Mouse (Mus musculus): ENCODE results near the gene Ankrd2. TPM values are rescaled to one million over a fixed set of nuclear protein-coding genes. Genes with fewer than 3 reads are reported as not detected.

Gene Ankrd2
- total RNA-seq (2023): not detected in 4 replicates

DNA sequence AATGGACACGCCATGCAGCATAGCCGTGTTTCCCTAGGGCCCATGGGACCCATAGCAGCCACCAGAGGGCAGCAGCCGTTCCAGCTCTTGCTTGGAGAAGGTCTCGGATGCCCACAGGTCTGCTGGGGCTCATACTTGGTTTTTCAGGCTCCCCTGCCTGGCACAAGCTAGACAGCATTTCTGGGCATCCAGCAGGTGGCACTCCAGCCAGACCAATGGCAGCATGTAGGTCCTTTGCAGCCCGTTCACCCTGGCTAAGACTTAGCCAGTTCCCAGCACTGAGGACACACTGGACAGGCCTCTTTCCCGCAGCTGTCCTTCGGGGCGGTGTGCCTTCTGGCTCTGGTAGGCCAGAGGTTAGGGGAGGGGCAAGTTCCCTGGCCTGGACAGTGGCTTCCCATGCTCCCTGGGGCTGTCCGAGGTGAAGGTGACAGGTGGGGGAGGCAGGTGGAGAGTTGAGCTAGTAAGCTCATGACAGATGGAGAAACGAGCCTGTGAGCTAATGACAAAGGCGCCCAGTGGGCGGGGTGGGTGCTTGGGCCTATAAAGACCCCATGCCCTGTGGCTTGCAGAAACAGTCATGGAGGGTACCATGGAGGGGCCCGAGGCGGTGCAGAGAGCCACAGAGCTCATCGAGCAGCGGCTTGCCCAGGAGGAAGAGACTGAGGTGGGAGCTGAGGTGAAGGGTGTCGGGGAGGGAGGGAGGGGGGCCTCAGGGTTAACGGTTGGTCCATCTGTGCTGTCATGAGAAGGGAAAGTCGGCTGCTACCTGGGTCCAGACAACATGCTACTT is at the start of gene Ankrd2:
Gene Ankrd2, plus strand, starts transcription at position 545 of the 793 bp plus-strand sequence.

DNA sequence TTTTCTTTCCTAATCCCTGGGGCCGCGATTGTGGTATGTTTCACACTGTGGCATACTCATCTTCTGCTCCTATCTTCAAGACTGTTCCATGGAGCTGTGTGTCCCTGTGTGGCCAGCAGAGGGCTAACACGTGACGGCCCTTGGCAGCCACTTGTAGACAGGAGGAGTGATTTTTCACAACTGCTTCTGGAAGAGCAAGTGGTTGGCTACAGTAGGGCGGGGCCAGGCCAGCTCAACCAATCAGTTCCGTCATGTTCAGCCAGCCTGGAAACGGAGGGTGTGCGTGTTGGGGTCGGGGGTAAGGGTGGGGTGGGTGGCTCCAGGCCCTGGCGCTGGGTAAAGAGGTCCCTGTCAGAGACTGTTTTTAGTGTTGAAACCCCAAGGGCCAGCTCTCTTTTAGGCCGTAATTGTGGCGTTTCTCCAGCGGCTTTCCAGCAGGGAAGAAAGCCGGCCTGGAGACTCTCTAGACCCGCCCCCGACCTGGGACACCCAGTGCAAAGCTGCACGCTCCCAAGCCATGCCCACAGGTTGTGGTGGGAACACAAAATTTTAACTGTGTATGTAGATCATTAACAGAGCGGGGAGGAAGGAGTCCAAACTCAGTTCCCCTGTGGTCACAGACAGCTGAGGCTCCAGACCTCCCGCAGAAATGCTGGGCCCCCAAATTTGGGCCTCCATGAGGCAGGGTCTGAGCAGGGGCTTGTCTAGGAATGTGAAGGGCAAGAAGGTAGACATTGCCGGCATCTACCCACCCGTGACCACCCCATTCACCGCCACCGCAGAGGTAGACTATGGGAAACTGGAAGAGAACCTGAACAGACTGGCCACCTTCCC is 9.7 kb downstream of the Ankrd2 start, which contains the start of gene Hoga1:
Gene Hoga1, plus strand, starts transcription at position 342 of the 834 bp plus-strand sequence.

DNA sequence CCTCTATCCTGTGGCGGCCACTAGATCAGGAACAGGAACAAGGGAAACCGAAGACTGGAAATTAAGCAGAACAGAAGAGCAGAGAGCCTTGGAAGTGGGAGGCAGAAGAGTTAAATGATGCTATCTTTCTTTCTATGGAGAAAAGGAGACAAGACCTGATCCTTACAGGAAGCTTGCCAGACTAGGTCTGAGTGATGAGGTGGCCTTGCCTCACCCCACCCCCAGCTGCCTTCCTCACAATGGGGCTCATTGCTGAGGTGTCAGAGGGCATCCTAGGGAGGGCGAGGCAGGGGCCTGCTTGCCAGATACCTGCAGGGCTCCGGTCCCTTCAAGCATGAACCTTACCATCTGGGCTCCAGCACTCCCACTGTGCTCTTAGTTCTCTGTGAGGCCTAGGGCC is 16.1 kb downstream of the Ankrd2 start, which contains the start of gene 4933411K16Rik:
Gene 4933411K16Rik, plus strand, starts transcription at position 301 of the 400 bp plus-strand sequence.

DNA sequence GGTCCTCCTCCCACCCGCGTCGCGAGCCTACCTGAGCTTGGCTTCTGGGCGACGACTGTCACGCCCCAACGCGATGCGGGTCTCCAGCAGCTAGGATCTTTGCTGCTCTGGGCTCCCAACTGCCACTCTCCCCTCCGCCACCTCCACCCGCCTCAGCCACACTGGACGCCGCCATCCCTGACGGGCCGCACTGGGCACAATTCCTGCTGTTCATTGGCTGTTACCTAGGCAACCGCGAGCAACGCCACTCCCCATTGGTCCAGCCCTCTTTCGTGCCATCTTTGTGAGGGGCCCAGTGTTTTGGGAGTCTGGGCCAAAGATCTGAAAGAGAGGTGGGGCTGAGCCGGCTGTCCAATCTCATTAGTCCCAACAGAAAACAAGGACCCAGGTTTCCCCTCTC is 50.4 kb downstream of the Ankrd2 start, which contains the start of gene Morn4:
Gene Morn4, minus strand, starts transcription at position 192 of the 400 bp plus-strand sequence.

DNA sequence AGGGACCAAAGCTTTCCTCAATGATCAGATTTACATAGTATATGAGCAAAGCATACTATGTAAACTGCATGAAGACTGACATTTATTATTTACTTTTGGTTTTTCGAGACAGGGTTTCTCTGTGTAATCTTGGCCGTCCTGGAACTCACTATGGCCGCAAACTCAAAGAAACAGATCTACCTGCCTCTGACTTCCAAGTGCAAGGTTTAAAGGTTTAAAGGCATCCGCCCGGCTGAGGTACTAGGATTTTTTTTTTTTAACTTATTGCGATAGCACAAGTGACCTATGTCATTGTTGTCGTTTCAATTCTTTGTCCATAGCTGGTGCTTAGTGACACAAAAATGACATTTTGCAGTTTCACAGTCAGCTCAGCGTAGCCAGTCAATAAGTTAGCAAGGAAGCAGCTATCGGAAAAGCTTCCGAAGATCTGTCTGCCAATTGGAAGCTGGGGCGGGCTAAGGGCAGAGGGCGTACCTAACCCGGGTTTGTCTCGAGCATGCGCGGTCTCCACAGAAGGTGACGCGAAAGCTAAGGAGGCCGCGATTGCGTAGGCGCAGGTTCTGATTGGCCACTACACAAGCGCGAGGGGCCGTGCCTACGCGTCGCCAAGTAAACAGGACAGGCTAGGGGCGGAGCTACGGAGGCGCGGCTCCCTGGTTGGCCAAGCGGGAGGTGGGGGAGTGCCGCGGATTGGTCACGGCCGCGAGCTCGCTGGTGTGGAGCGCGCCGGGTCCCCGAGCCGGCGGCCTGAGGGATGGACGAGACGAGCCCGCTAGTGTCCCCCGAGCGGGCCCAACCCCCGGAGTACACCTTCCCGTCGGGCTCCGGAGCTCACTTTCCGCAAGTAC is 54.2 kb downstream of the Ankrd2 start, which contains the start of gene Pi4k2a:
Gene Pi4k2a, plus strand, starts transcription at position 723 of the 848 bp plus-strand sequence.

Other genes starting within 250 kb of the Ankrd2 start
- gene Arhgap19, start 234.0 kb upstream of the Ankrd2 start, total RNA-seq (2023): 2.8 to 5.1 TPM (median 3.2 TPM) in 4 replicates
- 35.5 to 40.5 TPM (median 37.3 TPM) in 4 replicates for gene Frat1, start 206.0 kb upstream of the Ankrd2 start, total RNA-seq (2023)
- gene Frat2, start 187.9 kb upstream of the Ankrd2 start, total RNA-seq (2023): 37.5 to 43.8 TPM (median 38.4 TPM) in 4 replicates
- 37.5 to 42.6 TPM (median 39.7 TPM) in 4 replicates for gene Rrp12, start 139.8 kb upstream of the Ankrd2 start, total RNA-seq (2023)
- gene Pgam1, start 124.1 kb upstream of the Ankrd2 start, total RNA-seq (2023): 80.9 to 95.2 TPM (median 81.5 TPM) in 4 replicates
- gene Exosc1, start 102.6 kb upstream of the Ankrd2 start, total RNA-seq (2023): 43.1 to 47.9 TPM (median 46.8 TPM) in 4 replicates
- 33.0 to 38.7 TPM (median 34.5 TPM) in 4 replicates for gene Zdhhc16, start 102.5 kb upstream of the Ankrd2 start, total RNA-seq (2023)
- 73.0 to 88.4 TPM (median 77.2 TPM) in 4 replicates for gene Mms19, start 54.8 kb upstream of the Ankrd2 start, total RNA-seq (2023)
- 4.8 to 7.0 TPM (median 5.7 TPM) in 4 replicates for gene Ubtd1, start 54.2 kb upstream of the Ankrd2 start, total RNA-seq (2023)
- gene Hoga1, start 9.6 kb downstream of the Ankrd2 start, total RNA-seq (2023): not detected in 4 replicates
- not detected in 4 replicates for gene 4933411K16Rik, start 16.2 kb downstream of the Ankrd2 start, total RNA-seq (2023)
- gene Morn4, start 50.4 kb downstream of the Ankrd2 start, total RNA-seq (2023): not detected in 4 replicates
- 46.3 to 50.4 TPM (median 48.0 TPM) in 4 replicates for gene Pi4k2a, start 54.5 kb downstream of the Ankrd2 start, total RNA-seq (2023)
- 3.8 to 4.8 TPM (median 4.2 TPM) in 4 replicates for gene Avpi1, start 93.1 kb downstream of the Ankrd2 start, total RNA-seq (2023)
- gene Marveld1, start 111.4 kb downstream of the Ankrd2 start, total RNA-seq (2023): 1.1 to 1.6 TPM (median 1.2 TPM) in 4 replicates
- 80.0 to 88.4 TPM (median 86.0 TPM) in 4 replicates for gene Zfyve27, start 128.0 kb downstream of the Ankrd2 start, total RNA-seq (2023)
- gene Sfrp5, start 166.3 kb downstream of the Ankrd2 start, total RNA-seq (2023): not detected in 4 replicates
- gene Golga7b, start 211.6 kb downstream of the Ankrd2 start, total RNA-seq (2023): not detected in 4 replicates